Mouse (Mus musculus): ENCODE measurements at regions not wholly inside any gene's neighbourhood (a gene's known extent, or its start where the extent isn't known, plus 50 kb on each side); places are given as distances from the start of the nearest gene placed in this dataset.

DNA sequence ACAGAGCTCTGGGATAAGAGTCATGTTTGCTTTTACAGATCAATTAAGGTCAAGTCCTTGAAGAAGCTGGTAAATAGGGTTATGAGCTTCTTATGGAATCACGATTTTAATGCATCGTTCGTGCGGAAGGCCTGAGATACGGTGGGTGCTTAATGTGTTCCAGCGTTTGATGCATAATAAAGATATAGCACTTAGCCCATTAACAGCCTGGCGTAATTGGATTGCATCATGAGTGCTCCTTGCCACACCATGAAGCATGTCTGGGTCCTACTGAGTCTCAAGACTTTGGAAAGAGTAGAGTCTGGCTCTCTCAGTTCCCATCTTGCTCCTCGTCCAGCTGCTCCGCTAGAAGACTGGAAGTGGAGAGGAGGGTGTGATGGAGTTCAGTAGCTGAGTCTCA lies 72.6 kb downstream of the Zfp36l1 start:
- Histone ChIP-seq H3K27me3 (ENCODE audit: control insufficient read depth, insufficient read depth, low read length) (no peaks in the 10 kb centered on the region), H3K27ac (replicated peaks; ENCODE audit: low read depth, low read length) (no peak overlapping the region), H3K9me3 (ENCODE audit: control insufficient read depth, low read length) (no peaks in the 10 kb centered on the region), H3K36me3 (ENCODE audit: control insufficient read depth, insufficient read depth, low read length) (no peaks in the 10 kb centered on the region), H3K4me3 (ENCODE audit: low read depth, low read length) (no peak overlapping the region), H3K9ac (ENCODE audit: low read length) (no peak overlapping the region), H3K4me2 (ENCODE audit: low read depth, severe bottlenecking) (no peak overlapping the region), H3K4me1 (ENCODE audit: control insufficient read depth, insufficient read depth, low read length) (0 out of 2 replicates have a peak, but pooled peaks cover 3% of the 10 kb centered on the region)
- ATAC-seq (ENCODE audit: insufficient number of reproducible peaks, low FRiP score, low TSS enrichment, low read depth) (no peak), DNase-seq (ENCODE audit: low spot score) (no peak)
- WGBS, result 81% methylated on average over 9 of the region's 9 CpGs

DNA sequence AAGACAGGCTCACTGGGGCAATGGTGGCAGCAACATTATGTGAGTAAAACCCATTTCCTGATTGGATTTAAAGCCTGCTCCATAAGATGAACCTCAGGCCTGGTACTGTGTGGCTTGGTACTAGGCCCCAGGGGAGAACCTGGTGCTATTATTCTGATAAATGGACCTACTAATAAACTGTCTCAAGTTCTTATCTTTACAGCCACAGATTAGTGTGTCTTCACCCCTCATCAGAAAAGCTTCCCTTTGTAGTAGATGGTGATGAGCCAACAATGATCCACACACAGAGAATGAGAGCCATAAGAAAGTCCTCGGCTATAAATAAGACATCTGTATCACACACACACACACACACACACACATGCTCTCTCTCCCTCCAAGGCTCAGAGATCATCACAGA lies 73.7 kb downstream of the Zfp36l1 start:
- no peak overlapping the region for H3K27ac ChIP-seq (replicated peaks; ENCODE audit: low read depth, low read length)
- H3K4me1 ChIP-seq (ENCODE audit: control insufficient read depth, insufficient read depth, low read length), result peaks cover 7% of the 10 kb centered on the region; the same call in 1 of the 2 replicates

DNA sequence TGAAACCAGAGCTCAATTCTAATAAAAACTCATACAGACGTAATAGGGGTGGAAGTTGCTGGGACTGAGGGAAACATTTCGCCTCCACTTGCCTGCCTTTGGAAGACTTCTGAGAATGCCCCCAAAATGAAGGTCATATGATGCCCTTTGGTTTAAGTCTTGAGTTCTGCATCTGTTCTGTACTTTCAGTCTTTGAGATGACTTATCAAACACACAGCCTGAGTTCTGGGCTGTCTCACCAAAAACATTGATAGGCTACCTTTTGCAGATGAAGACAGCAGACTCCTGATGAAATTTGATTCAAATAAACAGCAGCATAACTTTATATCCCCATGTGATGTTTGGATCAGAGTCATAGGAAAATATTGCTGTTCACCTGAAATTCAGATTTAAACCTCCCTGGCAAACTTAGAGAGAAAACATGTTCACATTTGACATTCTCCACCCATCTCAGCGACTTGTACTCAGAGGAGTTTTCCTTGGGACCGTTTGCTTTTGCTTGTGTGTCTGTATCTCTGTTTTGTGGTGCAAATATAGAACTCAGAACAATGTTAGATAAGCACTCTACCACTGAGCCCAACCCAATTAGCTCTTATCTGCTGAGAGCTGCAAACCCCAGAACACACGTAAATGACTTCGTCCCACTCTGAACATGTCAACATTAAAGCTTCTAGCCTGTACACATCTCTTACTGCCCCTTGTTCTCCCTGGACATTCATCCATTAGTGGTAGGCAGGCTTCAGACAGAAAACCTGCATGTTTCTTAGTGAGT lies 77.1 kb downstream of the Zfp36l1 start:
- H3K4me1 ChIP-seq (ENCODE audit: control insufficient read depth, insufficient read depth, low read length), result peaks cover 13% of the 10 kb centered on the region; the same call in 1 of the 2 replicates
- no peaks in the 10 kb centered on the region for H3K36me3 ChIP-seq (ENCODE audit: control insufficient read depth, insufficient read depth, low read length)
- H3K9me3 ChIP-seq (ENCODE audit: control insufficient read depth, low read length), result no peaks in the 10 kb centered on the region
- DNase-seq (ENCODE audit: low spot score), result no peak
- no peak overlapping the region for H3K27ac ChIP-seq (replicated peaks; ENCODE audit: low read depth, low read length)
- no peaks in the 10 kb centered on the region for H3K27me3 ChIP-seq (ENCODE audit: control insufficient read depth, insufficient read depth, low read length)
- no peak overlapping the region for H3K4me3 ChIP-seq (ENCODE audit: low read depth, low read length)
- no peak overlapping the region for H3K9ac ChIP-seq (ENCODE audit: low read length)
- no peak overlapping the region for H3K4me2 ChIP-seq (ENCODE audit: low read depth, severe bottlenecking)
- 83% methylated on average over 6 of the region's 6 CpGs for WGBS
- ATAC-seq (ENCODE audit: insufficient number of reproducible peaks, low FRiP score, low TSS enrichment, low read depth), result no peak

More for the DNA sequence above, 73.7 kb downstream of the Zfp36l1 start:
- DNase-seq (ENCODE audit: low spot score), result no peak
- Histone ChIP-seq H3K36me3 (ENCODE audit: control insufficient read depth, insufficient read depth, low read length) (no peaks in the 10 kb centered on the region), H3K4me3 (ENCODE audit: low read depth, low read length) (no peak overlapping the region), H3K9me3 (ENCODE audit: control insufficient read depth, low read length) (no peaks in the 10 kb centered on the region), H3K27me3 (ENCODE audit: control insufficient read depth, insufficient read depth, low read length) (no peaks in the 10 kb centered on the region), H3K9ac (ENCODE audit: low read length) (no peak overlapping the region; the same call in 1 of the 2 replicates), H3K4me2 (ENCODE audit: low read depth, severe bottlenecking) (no peak overlapping the region)
- WGBS, result 32% methylated on average over 1 of the region's 1 CpGs
- ATAC-seq (ENCODE audit: insufficient number of reproducible peaks, low FRiP score, low TSS enrichment, low read depth), result no peak

DNA sequence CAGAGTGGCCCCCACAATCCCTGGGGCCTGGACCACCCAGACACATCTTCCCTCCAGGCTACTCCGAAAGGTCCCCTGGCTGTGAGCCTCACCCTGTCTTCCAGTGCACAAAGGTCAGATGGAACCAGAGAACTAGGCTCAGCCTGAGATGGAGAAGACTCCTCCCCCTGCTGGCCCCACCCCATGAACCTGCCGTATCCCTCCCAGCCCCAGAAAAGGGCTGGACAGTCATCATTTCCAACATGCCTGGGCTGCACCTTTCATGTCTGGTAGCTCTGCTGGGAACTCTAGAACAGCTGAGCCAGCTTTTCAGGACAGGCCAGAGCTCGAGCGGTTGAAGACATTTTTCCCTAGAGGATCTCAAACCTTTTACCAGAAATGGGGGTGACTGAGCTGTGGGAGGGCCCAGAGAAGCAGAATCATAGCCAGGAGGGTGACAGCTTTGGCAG lies 77.8 kb downstream of the Zfp36l1 start:
- ATAC-seq (ENCODE audit: insufficient number of reproducible peaks, low FRiP score, low TSS enrichment, low read depth), result no peak

DNA sequence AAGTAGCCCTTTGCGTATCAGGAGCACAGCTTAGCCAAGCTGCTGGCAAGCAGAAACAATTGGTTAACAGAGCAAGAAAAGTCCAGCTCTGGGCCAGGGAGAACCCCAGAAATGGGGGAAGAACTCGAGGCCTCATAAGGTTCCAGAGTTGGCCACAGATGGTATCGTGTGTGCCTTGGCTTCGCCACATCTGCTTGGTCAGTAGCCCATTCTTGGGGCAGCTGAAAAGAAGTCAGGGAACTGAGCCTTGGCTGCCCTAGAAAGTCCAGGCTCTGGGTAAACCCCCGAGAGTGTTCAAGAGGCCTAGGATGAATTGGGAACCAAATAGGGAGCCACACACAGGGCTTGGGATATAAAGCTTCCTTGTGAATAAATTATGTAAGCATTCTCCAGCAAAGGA lies 78.7 kb downstream of the Zfp36l1 start:
- H3K4me2 ChIP-seq (ENCODE audit: low read depth, severe bottlenecking), result no peak overlapping the region
- no peak overlapping the region for H3K9ac ChIP-seq (ENCODE audit: low read length)
- DNase-seq (ENCODE audit: low spot score) (no peak), ATAC-seq (ENCODE audit: insufficient number of reproducible peaks, low FRiP score, low TSS enrichment, low read depth) (no peak)
- no peaks in the 10 kb centered on the region for H3K27me3 ChIP-seq (ENCODE audit: control insufficient read depth, insufficient read depth, low read length)
- no peaks in the 10 kb centered on the region for H3K36me3 ChIP-seq (ENCODE audit: control insufficient read depth, insufficient read depth, low read length)
- H3K9me3 ChIP-seq (ENCODE audit: control insufficient read depth, low read length), result no peaks in the 10 kb centered on the region
- no peak overlapping the region for H3K27ac ChIP-seq (replicated peaks; ENCODE audit: low read depth, low read length)
- 96% methylated on average over 5 of the region's 5 CpGs for WGBS
- H3K4me1 ChIP-seq (ENCODE audit: control insufficient read depth, insufficient read depth, low read length), result peaks cover 13% of the 10 kb centered on the region; the same call in 1 of the 2 replicates
- no peak overlapping the region for H3K4me3 ChIP-seq (ENCODE audit: low read depth, low read length)

More for the DNA sequence above, 77.8 kb downstream of the Zfp36l1 start:
- Histone ChIP-seq H3K4me1 (ENCODE audit: control insufficient read depth, insufficient read depth, low read length) (peaks cover 13% of the 10 kb centered on the region; the same call in 1 of the 2 replicates), H3K4me2 (ENCODE audit: low read depth, severe bottlenecking) (no peak overlapping the region), H3K9ac (ENCODE audit: low read length) (no peak overlapping the region), H3K4me3 (ENCODE audit: low read depth, low read length) (no peak overlapping the region), H3K27ac (replicated peaks; ENCODE audit: low read depth, low read length) (no peak overlapping the region), H3K36me3 (ENCODE audit: control insufficient read depth, insufficient read depth, low read length) (no peaks in the 10 kb centered on the region), H3K9me3 (ENCODE audit: control insufficient read depth, low read length) (no peaks in the 10 kb centered on the region), H3K27me3 (ENCODE audit: control insufficient read depth, insufficient read depth, low read length) (no peaks in the 10 kb centered on the region)
- no peak for DNase-seq (ENCODE audit: low spot score)
- WGBS, result 56% methylated on average over 4 of the region's 4 CpGs

DNA sequence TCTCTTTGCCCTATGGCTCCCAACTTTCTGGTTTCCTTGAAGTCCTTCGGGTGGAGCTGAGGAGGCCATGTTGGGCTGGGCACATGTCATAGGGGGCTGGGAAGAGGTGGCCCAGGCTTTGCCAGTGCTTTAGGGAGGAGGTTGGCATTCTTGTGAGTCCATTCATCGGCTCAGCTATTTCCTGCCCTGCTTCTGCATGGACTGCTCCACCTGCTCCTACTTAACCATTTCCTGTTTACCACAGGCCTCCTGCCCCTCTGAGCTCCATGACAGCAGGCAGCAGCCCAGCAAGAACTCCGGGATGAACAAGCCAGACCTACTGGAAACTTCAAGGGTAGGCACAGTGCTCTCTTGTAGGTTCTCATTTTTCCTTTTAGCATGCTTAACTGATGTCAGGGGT lies 80.3 kb downstream of the Zfp36l1 start:
- H3K4me1 ChIP-seq (ENCODE audit: control insufficient read depth, insufficient read depth, low read length), result peaks cover 15% of the 10 kb centered on the region
- no peak for DNase-seq (ENCODE audit: low spot score)
- no peaks in the 10 kb centered on the region for H3K36me3 ChIP-seq (ENCODE audit: control insufficient read depth, insufficient read depth, low read length)
- 30% methylated on average over 3 of the region's 3 CpGs for WGBS
- H3K27me3 ChIP-seq (ENCODE audit: control insufficient read depth, insufficient read depth, low read length), result no peaks in the 10 kb centered on the region
- H3K4me3 ChIP-seq (ENCODE audit: low read depth, low read length), result no peak overlapping the region
- no peak overlapping the region for H3K4me2 ChIP-seq (ENCODE audit: low read depth, severe bottlenecking)
- 0 out of 2 replicates have a peak, but pooled peaks have one; percentile 9 for ATAC-seq (ENCODE audit: insufficient number of reproducible peaks, low FRiP score, low TSS enrichment, low read depth)
- no peaks in the 10 kb centered on the region for H3K9me3 ChIP-seq (ENCODE audit: control insufficient read depth, low read length)
- H3K27ac ChIP-seq (replicated peaks; ENCODE audit: low read depth, low read length), result no peak overlapping the region
- H3K9ac ChIP-seq (ENCODE audit: low read length), result no peak overlapping the region

DNA sequence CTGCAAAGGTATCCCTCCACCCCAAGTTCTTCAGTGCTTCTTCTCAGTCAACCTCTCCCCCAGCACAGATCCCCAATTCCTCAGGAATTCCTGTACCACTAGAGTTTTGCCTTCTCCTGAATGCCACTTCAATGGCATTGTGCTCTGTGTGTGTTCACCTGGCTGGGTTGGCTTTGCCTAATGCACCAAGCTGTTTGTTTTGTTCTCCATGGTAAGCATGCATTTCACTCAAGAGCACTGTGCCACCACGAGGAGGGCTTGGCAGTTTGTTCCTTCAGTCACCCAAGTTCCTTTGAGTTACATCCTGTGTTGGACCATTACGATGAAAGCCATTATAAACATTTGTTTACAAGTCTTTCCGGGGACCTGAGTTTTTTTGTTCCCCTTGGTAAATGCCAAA lies 84.5 kb downstream of the Zfp36l1 start:
- no peaks in the 10 kb centered on the region for H3K9me3 ChIP-seq (ENCODE audit: control insufficient read depth, low read length)
- 64% methylated on average over 3 of the region's 3 CpGs for WGBS
- ATAC-seq (ENCODE audit: insufficient number of reproducible peaks, low FRiP score, low TSS enrichment, low read depth), result no peak

DNA sequence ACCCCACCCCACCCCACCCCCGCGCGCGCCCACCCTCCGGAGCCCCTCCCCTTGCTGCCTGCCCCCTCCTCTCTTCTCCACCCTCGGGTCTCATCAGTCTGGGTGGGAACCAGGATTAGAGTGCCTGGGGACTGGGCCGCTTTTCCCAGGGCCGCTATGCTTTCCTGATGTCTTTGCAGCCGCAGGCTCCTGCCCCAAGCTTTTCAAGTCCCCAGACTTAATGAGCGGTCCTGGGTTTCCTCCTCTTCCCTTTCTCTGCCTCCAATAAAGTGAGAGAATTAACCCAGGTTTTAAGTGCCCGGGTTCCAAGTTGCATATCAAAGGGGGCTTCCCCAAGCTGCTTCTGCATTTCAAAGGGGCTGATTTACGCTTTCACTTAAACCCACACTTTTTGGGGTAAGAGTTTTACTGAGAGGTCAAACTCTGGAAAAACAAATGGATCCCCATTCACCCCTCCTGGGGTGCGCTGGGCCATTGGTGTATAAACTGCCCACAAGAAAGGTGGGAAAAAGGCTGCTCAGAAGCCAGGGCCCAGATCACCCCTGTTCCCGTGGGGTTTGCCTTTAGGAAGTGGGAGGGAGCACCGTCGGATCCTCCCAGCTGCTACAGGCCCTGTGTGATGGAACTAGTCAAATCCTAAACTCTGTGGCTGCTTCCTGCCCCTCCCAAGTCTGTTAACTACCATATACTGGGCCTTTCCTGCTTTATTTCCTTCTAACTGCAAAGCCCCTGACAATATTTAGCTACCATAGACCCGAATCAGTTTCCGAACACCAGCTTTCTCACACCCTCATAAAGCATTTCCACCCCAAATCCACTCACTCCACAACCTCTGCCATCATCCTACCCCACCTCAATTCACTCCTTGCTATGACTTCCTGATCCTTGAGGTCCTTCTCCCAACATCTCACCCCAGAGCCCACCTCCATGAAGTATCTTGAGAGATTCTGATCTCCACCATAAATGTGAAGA lies 89.4 kb downstream of the Zfp36l1 start:
- Histone ChIP-seq H3K9ac (ENCODE audit: low read length) (peak overlapping the region; percentile 55), H3K4me3 (ENCODE audit: low read depth, low read length) (0 out of 2 replicates have a peak overlapping the region, but pooled peaks have one; percentile 1), H3K9me3 (ENCODE audit: control insufficient read depth, low read length) (no peaks in the 10 kb centered on the region), H3K4me1 (ENCODE audit: control insufficient read depth, insufficient read depth, low read length) (peaks cover 35% of the 10 kb centered on the region), H3K27me3 (ENCODE audit: control insufficient read depth, insufficient read depth, low read length) (no peaks in the 10 kb centered on the region), H3K4me2 (ENCODE audit: low read depth, severe bottlenecking) (peak overlapping the region; percentile 34), H3K27ac (replicated peaks; ENCODE audit: low read depth, low read length) (peak overlapping the region; percentile 96), H3K36me3 (ENCODE audit: control insufficient read depth, insufficient read depth, low read length) (no peaks in the 10 kb centered on the region)
- DNase-seq (ENCODE audit: low spot score), result peak; percentile 70
- 4% methylated on average over 18 of the region's 18 CpGs for WGBS
- ATAC-seq (ENCODE audit: insufficient number of reproducible peaks, low FRiP score, low TSS enrichment, low read depth), result peak; percentile 28; the same call in 1 of the 2 replicates

More for the DNA sequence above, 84.5 kb downstream of the Zfp36l1 start:
- H3K4me2 ChIP-seq (ENCODE audit: low read depth, severe bottlenecking), result no peak overlapping the region
- H3K4me3 ChIP-seq (ENCODE audit: low read depth, low read length), result no peak overlapping the region
- H3K27ac ChIP-seq (replicated peaks; ENCODE audit: low read depth, low read length), result no peak overlapping the region
- H3K36me3 ChIP-seq (ENCODE audit: control insufficient read depth, insufficient read depth, low read length), result no peaks in the 10 kb centered on the region
- H3K4me1 ChIP-seq (ENCODE audit: control insufficient read depth, insufficient read depth, low read length), result peaks cover 17% of the 10 kb centered on the region
- no peak for DNase-seq (ENCODE audit: low spot score)
- H3K9ac ChIP-seq (ENCODE audit: low read length), result no peak overlapping the region
- H3K27me3 ChIP-seq (ENCODE audit: control insufficient read depth, insufficient read depth, low read length), result no peaks in the 10 kb centered on the region
